Mouse (Mus musculus): ENCODE data around the gene Bmf. TPM values are rescaled to one million over a fixed set of nuclear protein-coding genes. Genes with fewer than 3 reads are reported as not detected.

Gene Bmf
- polyA plus RNA-seq, 1 experiment from 2014 or later: 7.3 TPM

DNA sequence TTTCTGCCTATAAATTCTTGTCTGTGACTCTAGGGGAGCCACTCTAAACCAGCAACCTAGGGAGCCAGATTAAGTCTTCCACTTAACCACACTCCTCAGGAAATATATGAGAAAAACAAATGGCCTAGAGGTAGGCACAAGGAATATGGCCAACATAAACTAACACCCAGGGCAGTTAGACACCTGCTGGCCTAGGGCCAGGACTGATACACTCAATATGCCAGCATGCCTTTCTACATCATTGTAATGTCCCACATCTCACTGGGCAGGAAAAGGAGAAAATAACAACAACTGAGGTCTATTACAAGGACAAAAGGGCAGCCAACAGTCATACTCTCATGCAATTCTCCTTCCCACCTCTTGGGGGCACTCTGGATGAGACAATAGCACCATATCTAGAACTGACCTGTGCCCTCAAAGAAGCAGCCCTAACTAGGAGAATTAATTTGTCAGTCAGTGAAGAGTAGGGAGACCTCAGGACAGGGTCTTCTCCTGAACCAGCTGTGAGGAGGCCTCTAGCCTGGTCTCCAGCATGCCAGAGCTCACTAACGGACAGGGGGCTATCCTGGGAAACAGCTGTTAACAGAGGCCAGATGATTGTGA lies 6.4 kb downstream of the Bmf start:
- Histone ChIP-seq H3K27me3 (no peaks in the 10 kb centered on the region), H3K9me3 (peaks cover 3% of the 10 kb centered on the region; the same call in 1 of the 2 replicates), H3K9ac (0 out of 2 replicates have a peak overlapping the region, but pooled peaks have one; percentile 8), H3K4me1 (peaks cover 85% of the 10 kb centered on the region), H3K36me3 (peaks cover 9% of the 10 kb centered on the region), H3K4me2 (replicated peaks) (peak overlapping the region; percentile 95), H3K27ac (peak overlapping the region; percentile 97), H3K4me3 (no peak overlapping the region)
- WGBS: 72% methylated on average over 1 of the region's 1 CpGs
- no peak for ATAC-seq (ENCODE audit: low FRiP score, low read depth)

DNA sequence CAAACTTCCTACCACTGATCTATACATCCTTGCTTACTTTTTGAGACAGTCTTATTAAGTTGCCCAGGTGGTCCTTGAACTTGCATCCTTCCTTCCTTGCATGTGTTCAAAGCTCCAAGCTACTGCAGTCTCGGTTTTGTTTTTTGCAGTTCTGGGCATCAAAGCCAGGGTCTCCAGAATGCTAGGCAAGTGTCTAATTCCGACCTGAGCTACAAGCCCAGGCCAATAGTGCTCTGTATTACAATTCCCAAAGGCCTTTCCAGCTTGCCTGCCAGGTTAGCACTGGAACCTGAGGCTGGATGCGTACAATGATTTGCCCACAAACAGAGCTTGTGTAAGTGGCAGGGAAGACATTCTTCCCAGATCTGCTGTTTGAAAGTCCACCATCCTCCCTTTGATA lies 7.8 kb downstream of the Bmf start:
- Histone ChIP-seq H3K27ac (peak overlapping the region; percentile 34; the same call in 1 of the 2 replicates), H3K27me3 (no peaks in the 10 kb centered on the region), H3K9me3 (peaks cover 3% of the 10 kb centered on the region; the same call in 1 of the 2 replicates), H3K9ac (no peak overlapping the region), H3K4me3 (no peak overlapping the region), H3K4me1 (peaks cover 77% of the 10 kb centered on the region), H3K36me3 (peaks cover 9% of the 10 kb centered on the region), H3K4me2 (replicated peaks) (no peak overlapping the region)
- no peak for ATAC-seq (ENCODE audit: low FRiP score, low read depth)
- WGBS: 65% methylated on average over 3 of the region's 3 CpGs

DNA sequence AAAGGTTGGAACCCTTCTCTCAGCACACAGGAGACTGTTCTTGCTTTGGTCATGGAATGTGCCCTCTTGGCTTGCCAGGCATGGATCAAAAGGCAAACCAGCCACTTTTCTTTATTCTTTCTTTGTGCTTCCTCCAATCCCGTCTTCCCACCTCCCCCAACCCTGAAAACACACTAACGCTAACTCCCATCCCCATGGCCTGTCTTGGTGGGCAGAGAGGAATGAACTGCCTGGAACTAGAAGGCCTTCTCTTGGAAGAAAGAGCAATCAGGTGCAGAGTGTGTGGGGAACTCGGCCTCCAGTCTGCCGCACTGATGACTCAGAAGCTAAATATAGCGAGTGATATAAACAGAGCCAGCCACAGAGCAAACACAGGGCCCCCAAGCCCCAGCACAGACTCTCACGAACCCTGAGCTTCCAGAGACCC lies 8.8 kb downstream of the Bmf start:
- Histone ChIP-seq H3K36me3 (peaks cover 13% of the 10 kb centered on the region), H3K27ac (peak overlapping the region; percentile 85), H3K27me3 (no peaks in the 10 kb centered on the region), H3K4me2 (replicated peaks) (peak overlapping the region; percentile 24), H3K4me3 (no peak overlapping the region), H3K9ac (0 out of 2 replicates have a peak overlapping the region, but pooled peaks have one; percentile 45), H3K4me1 (peaks cover 74% of the 10 kb centered on the region), H3K9me3 (peaks cover 3% of the 10 kb centered on the region; the same call in 1 of the 2 replicates)
- ATAC-seq (ENCODE audit: low FRiP score, low read depth): no peak
- WGBS: 23% methylated on average over 6 of the region's 6 CpGs

DNA sequence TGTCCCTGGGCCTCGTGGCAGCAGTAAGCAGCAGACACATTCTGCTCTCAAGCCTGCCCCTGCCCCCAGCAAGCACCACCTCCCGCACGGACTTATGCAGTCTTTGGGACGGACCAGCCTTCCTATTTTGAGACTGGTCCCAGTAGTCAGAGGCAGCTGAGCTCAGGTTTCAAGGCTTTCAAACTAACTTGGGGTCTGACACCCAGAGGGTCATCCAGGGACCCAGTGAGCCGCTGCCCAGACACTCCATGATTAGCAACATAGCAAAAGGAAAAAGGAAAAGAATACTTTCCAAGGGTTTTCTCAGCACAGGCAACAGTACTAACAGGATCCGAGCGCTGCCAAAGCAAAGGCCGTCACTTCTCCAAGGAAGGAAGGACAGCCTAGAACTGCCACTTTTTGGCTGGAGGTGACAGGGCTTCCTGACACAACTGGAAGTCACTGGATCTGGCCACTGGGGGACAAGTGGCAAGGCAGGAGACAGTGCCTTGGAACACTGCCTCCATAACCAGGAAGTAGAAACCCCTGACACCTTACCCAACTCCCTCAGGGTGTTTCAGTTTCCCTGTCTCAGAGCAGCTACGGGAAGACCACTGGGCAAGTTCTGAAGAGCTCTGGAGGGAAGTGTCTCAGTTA lies 9.5 kb downstream of the Bmf start:
- 36% methylated on average over 9 of the region's 9 CpGs for WGBS
- peaks cover 3% of the 10 kb centered on the region; the same call in 1 of the 2 replicates for H3K9me3 ChIP-seq
- peaks cover 67% of the 10 kb centered on the region for H3K4me1 ChIP-seq
- H3K4me3 ChIP-seq: no peak overlapping the region
- H3K9ac ChIP-seq: no peak overlapping the region
- H3K27me3 ChIP-seq: no peaks in the 10 kb centered on the region
- ATAC-seq (ENCODE audit: low FRiP score, low read depth): no peak
- H3K27ac ChIP-seq: peak overlapping the region; percentile 85
- H3K4me2 ChIP-seq (replicated peaks): no peak overlapping the region
- H3K36me3 ChIP-seq: peaks cover 20% of the 10 kb centered on the region

DNA sequence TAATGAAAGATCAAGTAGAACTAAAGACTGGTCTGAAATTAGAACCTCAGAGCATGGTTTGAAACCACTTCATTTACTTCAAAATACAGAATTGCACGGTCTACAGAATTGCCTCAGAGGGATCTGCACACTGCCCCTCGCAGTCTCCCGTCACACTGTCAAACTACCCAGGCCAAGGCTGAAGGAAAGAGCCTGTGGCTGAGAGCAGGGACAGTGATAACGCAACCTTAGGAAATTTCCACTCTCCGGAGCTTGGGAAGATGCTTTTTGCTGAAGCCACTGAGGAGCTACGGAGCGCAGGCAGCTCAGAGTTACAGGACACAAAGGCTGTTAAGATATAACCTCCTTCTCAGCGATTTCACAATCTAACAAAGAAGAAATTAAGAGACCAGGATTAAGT lies 10.4 kb downstream of the Bmf start:
- Histone ChIP-seq H3K4me1 (peaks cover 61% of the 10 kb centered on the region), H3K9me3 (peaks cover 3% of the 10 kb centered on the region; the same call in 1 of the 2 replicates), H3K27me3 (no peaks in the 10 kb centered on the region), H3K27ac (no peak overlapping the region), H3K9ac (no peak overlapping the region), H3K4me3 (no peak overlapping the region), H3K4me2 (replicated peaks) (no peak overlapping the region), H3K36me3 (peaks cover 28% of the 10 kb centered on the region)
- no peak for ATAC-seq (ENCODE audit: low FRiP score, low read depth)
- WGBS: 89% methylated on average over 8 of the region's 8 CpGs

DNA sequence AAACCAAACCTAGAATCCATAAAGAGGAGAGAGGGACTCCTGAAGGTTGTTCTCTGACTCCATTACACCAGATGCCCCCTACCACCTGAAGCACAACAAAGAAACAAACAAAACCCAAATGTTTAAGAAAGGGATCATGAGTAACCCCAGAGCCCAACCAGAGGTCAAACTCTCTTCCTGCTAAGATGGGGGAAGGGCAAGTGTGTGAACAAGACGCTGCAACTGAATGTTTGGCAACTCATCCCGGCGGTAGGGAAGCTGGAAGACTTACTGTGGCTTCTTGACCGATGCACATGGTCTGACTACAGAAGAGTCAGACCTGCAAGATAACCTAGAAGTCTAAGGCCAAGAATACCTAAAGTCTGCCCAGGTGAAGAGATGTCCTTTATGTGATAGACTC lies 12.3 kb downstream of the Bmf start:
- peaks cover 61% of the 10 kb centered on the region for H3K4me1 ChIP-seq
- 53% methylated on average over 4 of the region's 4 CpGs for WGBS
- ATAC-seq (ENCODE audit: low FRiP score, low read depth): no peak
- H3K9me3 ChIP-seq: peaks cover 3% of the 10 kb centered on the region; the same call in 1 of the 2 replicates
- H3K4me3 ChIP-seq: no peak overlapping the region
- H3K36me3 ChIP-seq: peaks cover 29% of the 10 kb centered on the region
- H3K27ac ChIP-seq: no peak overlapping the region
- H3K27me3 ChIP-seq: no peaks in the 10 kb centered on the region
- no peak overlapping the region for H3K4me2 ChIP-seq (replicated peaks)
- H3K9ac ChIP-seq: no peak overlapping the region

DNA sequence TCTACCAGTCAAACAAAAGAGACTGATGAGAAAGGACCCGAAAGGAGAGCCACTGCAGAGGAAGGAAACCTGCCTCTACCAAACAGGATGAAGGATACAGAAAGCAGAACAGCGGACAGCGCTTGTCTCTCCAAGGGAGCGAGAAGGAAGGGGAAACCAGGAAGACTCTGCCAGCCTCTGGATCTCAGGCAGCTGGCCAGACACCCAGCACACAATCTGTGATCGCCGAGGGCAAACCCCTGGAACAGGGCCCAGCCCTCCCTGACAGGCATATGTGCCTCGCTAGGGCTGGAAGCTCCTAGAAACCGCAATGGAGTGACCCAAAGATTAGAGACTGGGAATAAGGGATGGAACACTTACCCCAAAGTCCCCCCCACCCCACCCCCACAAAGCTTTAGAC lies 12.9 kb downstream of the Bmf start:
- Histone ChIP-seq H3K9ac (no peak overlapping the region), H3K4me2 (replicated peaks) (no peak overlapping the region), H3K27ac (0 out of 2 replicates have a peak overlapping the region, but pooled peaks have one; percentile 33), H3K4me1 (peaks cover 61% of the 10 kb centered on the region), H3K27me3 (no peaks in the 10 kb centered on the region), H3K4me3 (no peak overlapping the region), H3K9me3 (peaks cover 3% of the 10 kb centered on the region; the same call in 1 of the 2 replicates), H3K36me3 (peaks cover 32% of the 10 kb centered on the region)
- WGBS: 62% methylated on average over 8 of the region's 8 CpGs
- no peak for ATAC-seq (ENCODE audit: low FRiP score, low read depth)

DNA sequence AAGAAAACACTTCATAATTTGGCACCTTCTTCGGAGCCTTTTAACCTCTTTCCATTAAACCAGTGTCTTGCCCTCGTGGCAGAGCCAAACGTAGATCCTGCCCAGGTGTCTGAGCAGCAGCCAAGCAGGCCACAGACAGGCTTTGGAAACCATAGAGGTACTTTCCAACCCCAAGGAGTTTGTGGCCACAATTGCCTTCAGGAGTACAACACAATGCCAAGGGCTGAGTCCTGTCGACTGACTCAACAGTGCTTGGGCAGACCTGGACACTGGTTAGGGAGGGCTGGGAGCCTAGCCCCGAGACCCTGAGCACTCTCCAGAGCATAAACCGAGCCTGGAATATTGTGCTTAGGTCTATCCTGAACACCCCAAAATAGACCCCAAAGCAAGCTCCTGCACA lies 13.4 kb downstream of the Bmf start:
- H3K4me3 ChIP-seq: no peak overlapping the region
- H3K9me3 ChIP-seq: peaks cover 3% of the 10 kb centered on the region; the same call in 1 of the 2 replicates
- peaks cover 61% of the 10 kb centered on the region for H3K4me1 ChIP-seq
- H3K9ac ChIP-seq: no peak overlapping the region
- no peaks in the 10 kb centered on the region for H3K27me3 ChIP-seq
- H3K27ac ChIP-seq: peak overlapping the region; percentile 33; the same call in 1 of the 2 replicates
- 70% methylated on average over 6 of the region's 6 CpGs for WGBS
- no peak for ATAC-seq (ENCODE audit: low FRiP score, low read depth)
- H3K4me2 ChIP-seq (replicated peaks): no peak overlapping the region
- H3K36me3 ChIP-seq: peaks cover 37% of the 10 kb centered on the region

DNA sequence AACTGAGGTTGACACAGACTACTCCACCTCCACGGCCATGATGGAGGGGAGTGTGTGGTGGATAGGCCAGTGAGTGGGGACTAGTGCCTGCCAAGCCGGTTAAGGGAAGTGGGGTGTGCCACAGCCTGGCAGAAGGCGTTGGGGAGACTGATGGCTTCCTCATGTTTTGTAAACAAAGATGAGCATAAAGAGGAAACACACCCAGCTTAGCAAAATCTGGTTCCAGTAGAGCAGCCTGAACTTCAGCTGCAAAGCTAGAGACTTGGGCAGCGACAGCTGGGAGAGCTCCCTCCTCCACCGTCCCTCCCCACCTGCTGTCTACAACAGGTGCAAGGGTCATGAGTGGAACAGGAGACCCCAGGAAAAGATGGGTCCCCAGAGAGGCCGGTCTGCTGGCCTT lies 15.5 kb downstream of the Bmf start:
- Histone ChIP-seq H3K4me2 (replicated peaks) (no peak overlapping the region), H3K27ac (peak overlapping the region; percentile 93), H3K36me3 (peaks cover 40% of the 10 kb centered on the region), H3K9me3 (peaks cover 3% of the 10 kb centered on the region; the same call in 1 of the 2 replicates), H3K4me3 (no peak overlapping the region), H3K27me3 (no peaks in the 10 kb centered on the region), H3K9ac (no peak overlapping the region), H3K4me1 (peaks cover 67% of the 10 kb centered on the region)
- 48% methylated on average over 6 of the region's 6 CpGs for WGBS
- ATAC-seq (ENCODE audit: low FRiP score, low read depth): no peak

DNA sequence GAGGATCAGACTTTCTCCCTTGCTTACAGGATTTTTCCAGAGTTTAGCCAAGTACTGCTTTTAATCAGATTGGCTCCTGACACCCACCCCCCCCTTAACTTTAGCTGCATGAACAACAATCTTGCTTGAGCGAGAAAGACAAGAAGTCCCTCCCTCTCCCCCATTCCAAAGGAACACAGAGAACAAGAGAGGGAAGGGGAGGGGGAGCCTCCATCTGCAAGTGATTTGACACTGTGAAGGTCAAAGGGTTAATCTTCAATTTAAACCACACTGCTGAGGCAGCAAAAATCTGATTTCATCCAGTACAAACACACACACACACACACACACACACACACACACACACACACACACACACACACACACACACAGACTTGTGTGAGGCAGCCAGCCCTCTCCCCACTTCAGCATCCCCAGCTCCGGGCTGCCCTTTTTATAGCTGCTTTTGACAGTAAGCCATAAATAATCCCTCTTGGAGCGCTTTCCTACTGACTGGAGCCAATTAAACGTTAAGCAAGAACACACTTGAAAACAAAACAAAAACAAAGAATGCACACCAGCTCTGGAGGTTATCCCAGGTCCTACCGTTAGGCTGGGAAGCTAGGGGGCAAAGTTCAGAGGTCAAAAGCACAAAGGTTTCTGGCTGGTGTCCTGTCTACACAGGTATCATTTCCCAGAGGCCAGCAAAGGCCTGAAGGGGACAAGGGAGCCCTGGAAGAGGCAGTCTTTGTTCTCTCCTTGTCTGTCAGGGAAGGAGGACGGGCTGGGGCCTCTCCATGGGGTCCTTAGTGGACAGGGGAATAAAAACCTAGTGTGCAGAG lies 16.4 kb downstream of the Bmf start:
- Histone ChIP-seq H3K36me3 (peaks cover 34% of the 10 kb centered on the region), H3K4me2 (replicated peaks) (peak overlapping the region; percentile 27), H3K27ac (peak overlapping the region; percentile 93), H3K4me3 (no peak overlapping the region), H3K4me1 (peaks cover 70% of the 10 kb centered on the region), H3K9ac (no peak overlapping the region), H3K27me3 (no peaks in the 10 kb centered on the region), H3K9me3 (no peaks in the 10 kb centered on the region)
- 7% methylated on average over 6 of the region's 6 CpGs for WGBS
- peak; percentile 85 for ATAC-seq (ENCODE audit: low FRiP score, low read depth)

DNA sequence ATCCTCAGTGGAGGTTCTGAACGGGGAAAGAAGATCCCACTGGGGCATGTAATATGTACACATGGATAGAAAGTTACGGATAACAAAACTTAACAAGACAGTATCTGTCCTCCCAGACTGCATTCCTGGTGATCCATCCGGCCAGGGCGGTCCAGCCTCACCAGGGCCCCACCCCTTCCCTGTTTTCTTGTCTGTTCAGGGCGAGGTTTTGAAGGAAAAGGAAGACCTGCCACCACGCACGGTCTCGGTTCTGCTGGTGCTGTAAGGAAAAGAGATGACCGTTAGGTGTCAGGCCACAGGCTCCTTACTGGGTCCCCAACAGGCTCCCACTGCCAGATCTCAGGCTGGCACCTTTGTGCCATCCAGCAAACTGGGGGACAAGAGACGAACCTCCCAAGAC lies 17.1 kb downstream of the Bmf start:
- H3K4me1 ChIP-seq: peaks cover 73% of the 10 kb centered on the region
- no peak for ATAC-seq (ENCODE audit: low FRiP score, low read depth)
- H3K4me3 ChIP-seq: no peak overlapping the region
- H3K36me3 ChIP-seq: peaks cover 34% of the 10 kb centered on the region
- H3K9ac ChIP-seq: peak overlapping the region; percentile 21; the same call in 1 of the 2 replicates
- 27% methylated on average over 10 of the region's 10 CpGs for WGBS
- H3K9me3 ChIP-seq: no peaks in the 10 kb centered on the region
- peak overlapping the region; percentile 27 for H3K4me2 ChIP-seq (replicated peaks)
- H3K27me3 ChIP-seq: no peaks in the 10 kb centered on the region
- H3K27ac ChIP-seq: peak overlapping the region; percentile 93
